Mouse (Mus musculus) stomach, postnatal 0 days (tissue): ENCODE data around the gene Fam160b1. TPM values are rescaled to one million over a fixed set of nuclear protein-coding genes. Genes with fewer than 3 reads are reported as not detected.

Source experiments
- ATAC-seq: fragments of 200-750 bp; cut with Nextera tagmentation; 2 replicates; pipeline ENCODE4 v1.8.0; 2017; ENCODE audit not compliant: low FRiP score, low TSS enrichment
- DNase-seq: peaks from one replicate; pipeline ENCODE4 v3.0.0-alpha.2; 2016; ENCODE audit warnings: low spot score
- H3K27ac ChIP-seq: fragments of 300-500 bp; sonication (generic); replicated peaks from 2 replicates; pipeline ENCODE4 v1.5.1; 2014; ENCODE audit warnings: mild to moderate bottlenecking, control low read depth
- H3K27me3 ChIP-seq: fragments of 300-500 bp; sonication (generic); 2 replicates; pipeline ENCODE4 v1.6.1; 2014; ENCODE audit warnings: low read length; ENCODE audit not compliant: control insufficient read depth, insufficient read depth
- H3K36me3 ChIP-seq: fragments of 300-500 bp; sonication (generic); 2 replicates; pipeline ENCODE4 v1.6.1; 2014; ENCODE audit warnings: low read length, mixed read lengths; ENCODE audit not compliant: control insufficient read depth, insufficient read depth
- H3K4me1 ChIP-seq: fragments of 300-500 bp; sonication (generic); replicated peaks from 2 replicates; pipeline ENCODE4 v1.6.1; 2014; ENCODE audit warnings: antibody characterized with exemption; ENCODE audit not compliant: control insufficient read depth, insufficient read depth
- H3K4me2 ChIP-seq: fragments of 300-500 bp; sonication (generic); replicated peaks from 2 replicates; pipeline ENCODE4 v1.6.1; 2014; ENCODE audit warnings: low read depth, mild to moderate bottlenecking, control low read depth, moderate library complexity
- H3K4me3 ChIP-seq: fragments of 300-500 bp; sonication (generic); 2 replicates; pipeline ENCODE4 v1.5.1; 2014; ENCODE audit warnings: low read depth, low read length, control low read depth
- H3K9ac ChIP-seq: fragments of 300-500 bp; sonication (generic); 2 replicates; pipeline ENCODE4 v1.6.1; 2014; ENCODE audit warnings: mild to moderate bottlenecking, low read length, control low read depth, mixed read lengths
- H3K9me3 ChIP-seq: fragments of 300-500 bp; sonication (generic); 2 replicates; pipeline ENCODE4 v1.6.1; 2016; ENCODE audit warnings: low read length; ENCODE audit not compliant: control insufficient read depth
- CTCF ChIP-seq: IDR thresholded peaks from 2 replicates; pipeline ENCODE4 v1.5.1; 2016; ENCODE audit warnings: antibody characterized with exemption, low read depth, mild to moderate bottlenecking, moderate library complexity
- EP300 ChIP-seq: optimal IDR thresholded peaks from 2 replicates; pipeline ENCODE3; 2016; ENCODE audit warnings: antibody characterized with exemption
- WGBS: fragments of 180-500 bp; shearing (Covaris S2); extraction: QIAGEN DNeasy Blood & Tissue Kit; methylation state at CpG from one replicate; pipeline ENCODE4 v1.1.7; 2014; 5-methylcytosine and 5-hydroxymethylcytosine counted together
- polyA plus RNA-seq: library from polyadenylated mRNA; unstranded; fragments of >200 nt; fragmentation: Nextera tagmentation; extraction: Ambion mirVana; gene quantifications from 2 replicates; pipeline ENCODE4 v1.2.1, GENCODE M21; 2015

Fam160b1 gene
- polyA plus RNA-seq, 1 experiment from 2014 or later, result 7.6 TPM

GRCm38 (mm10) chr19:57413918-57414317 is 53.4 kb downstream of the Fam160b1 start:
- TF ChIP-seq CTCF (peak; percentile 51), EP300 (no peak)
- no peak overlapping the region for H3K4me2 ChIP-seq
- H3K27me3 ChIP-seq, result no peaks in the 10 kb centered on the region
- H3K9me3 ChIP-seq, result no peaks in the 10 kb centered on the region
- H3K4me1 ChIP-seq, result no peaks in the 10 kb centered on the region
- H3K36me3 ChIP-seq, result no peaks in the 10 kb centered on the region
- H3K27ac ChIP-seq, result no peak overlapping the region
- WGBS, result 85% methylated on average over 6 of the region's 6 CpGs
- H3K4me3 ChIP-seq, result no peak overlapping the region
- DNase-seq (no peak), ATAC-seq (no peak)
- H3K9ac ChIP-seq, result no peak overlapping the region

GRCm38 (mm10) chr19:57415031-57415807 is 54.7 kb downstream of the Fam160b1 start:
- Histone ChIP-seq H3K9me3 (no peaks in the 10 kb centered on the region), H3K27ac (no peak overlapping the region), H3K4me3 (no peak overlapping the region), H3K36me3 (no peaks in the 10 kb centered on the region), H3K4me2 (no peak overlapping the region), H3K9ac (no peak overlapping the region), H3K27me3 (no peaks in the 10 kb centered on the region), H3K4me1 (no peaks in the 10 kb centered on the region)
- WGBS, result 69% methylated on average over 8 of the region's 8 CpGs
- ATAC-seq (no peak), DNase-seq (no peak)
- no peak for TF ChIP-seq EP300
- TF ChIP-seq CTCF, result no peak

DNA sequence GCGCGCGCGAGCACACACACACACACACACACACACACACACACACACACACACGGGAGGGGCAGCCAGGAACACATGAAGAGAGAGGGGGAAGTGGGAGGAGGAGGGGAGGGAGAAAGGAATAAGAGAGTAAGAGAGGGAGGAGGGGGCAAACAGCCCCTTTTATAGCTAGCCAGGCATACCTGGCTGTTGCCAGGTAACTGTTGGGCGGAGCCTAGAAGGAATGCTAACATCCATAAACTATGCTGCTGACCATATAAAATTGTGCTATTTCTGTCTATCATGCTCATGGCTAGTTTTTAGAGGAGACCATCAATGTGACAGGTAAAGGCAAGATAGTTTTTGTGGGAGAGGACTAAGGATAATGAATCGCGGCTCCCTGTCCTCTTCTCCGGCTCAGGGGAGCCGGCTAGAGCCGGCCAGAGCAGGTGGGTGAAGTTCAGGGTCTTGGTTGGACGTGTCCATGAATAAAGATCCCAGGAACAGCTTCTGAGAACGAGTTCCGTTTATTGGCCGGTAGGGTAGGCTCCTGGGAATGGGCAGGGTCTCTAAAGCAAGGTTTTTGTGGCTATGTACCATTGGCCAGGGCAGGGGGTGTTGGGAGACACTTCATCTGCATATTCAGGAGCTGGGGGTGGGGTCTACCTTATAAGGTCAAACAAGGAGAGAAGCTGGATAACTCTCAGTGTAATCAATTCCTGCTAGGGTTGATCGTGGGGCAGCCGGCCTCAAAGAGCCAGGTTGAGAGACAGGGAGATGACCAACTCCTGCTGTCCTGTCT is 57.5 kb downstream of the Fam160b1 start:
- Histone ChIP-seq H3K9me3 (no peaks in the 10 kb centered on the region), H3K4me1 (no peaks in the 10 kb centered on the region), H3K27ac (no peak overlapping the region), H3K36me3 (no peaks in the 10 kb centered on the region), H3K4me2 (no peak overlapping the region), H3K27me3 (no peaks in the 10 kb centered on the region), H3K4me3 (no peak overlapping the region), H3K9ac (no peak overlapping the region)
- 27% methylated on average over 17 of the region's 17 CpGs for WGBS
- DNase-seq (no peak), ATAC-seq (no peak)
- TF ChIP-seq CTCF, result no peak
- no peak for TF ChIP-seq EP300

- H3K27me3 ChIP-seq, result no peaks in the 10 kb centered on the region
- no peaks in the 10 kb centered on the region for H3K4me1 ChIP-seq
- no peak overlapping the region for H3K27ac ChIP-seq
- H3K36me3 ChIP-seq, result no peaks in the 10 kb centered on the region
- H3K9ac ChIP-seq, result no peak overlapping the region
- TF ChIP-seq EP300 (no peak), CTCF (no peak)
- DNase-seq, result no peak
- no peak overlapping the region for H3K4me2 ChIP-seq
- no peaks in the 10 kb centered on the region for H3K9me3 ChIP-seq
- WGBS, result 32% methylated on average over 3 of the region's 3 CpGs
- no peak for ATAC-seq
- no peak overlapping the region for H3K4me3 ChIP-seq
Observed at GRCm38 (mm10) chr19:57423402-57423801, 62.9 kb downstream of the Fam160b1 start.

DNA sequence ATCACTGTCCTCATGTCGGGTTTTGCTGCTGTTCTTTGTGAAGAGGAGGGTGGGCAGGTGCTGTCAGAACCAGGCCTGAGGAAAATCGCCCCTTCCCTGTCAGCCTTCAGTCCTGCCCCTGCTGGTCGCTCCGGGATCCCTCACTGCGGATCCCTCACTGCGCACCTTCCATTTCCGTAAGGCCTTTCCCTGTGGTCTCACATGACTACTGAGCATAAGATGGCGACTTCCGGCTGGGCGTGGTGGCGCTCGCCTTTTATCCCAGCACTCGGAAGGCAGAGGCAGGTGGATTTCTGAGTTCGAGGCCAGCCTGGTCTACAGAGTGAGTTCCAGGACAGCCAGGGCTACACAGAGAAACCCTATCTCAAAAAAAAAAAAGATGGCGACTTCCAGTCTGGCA is 64.8 kb downstream of the Fam160b1 start:
- H3K36me3 ChIP-seq, result no peaks in the 10 kb centered on the region
- no peak overlapping the region for H3K4me2 ChIP-seq
- TF ChIP-seq CTCF, result no peak
- TF ChIP-seq EP300, result no peak
- H3K9me3 ChIP-seq, result no peaks in the 10 kb centered on the region
- DNase-seq, result no peak
- no peaks in the 10 kb centered on the region for H3K4me1 ChIP-seq
- H3K9ac ChIP-seq, result no peak overlapping the region
- no peaks in the 10 kb centered on the region for H3K27me3 ChIP-seq
- no peak for ATAC-seq
- no peak overlapping the region for H3K27ac ChIP-seq
- WGBS, result 96% methylated on average over 15 of the region's 15 CpGs
- H3K4me3 ChIP-seq, result no peak overlapping the region

- H3K9ac ChIP-seq, result no peak overlapping the region
- no peak overlapping the region for H3K4me3 ChIP-seq
- TF ChIP-seq EP300, result no peak
- no peak for TF ChIP-seq CTCF
- no peaks in the 10 kb centered on the region for H3K9me3 ChIP-seq
- DNase-seq (no peak), ATAC-seq (no peak)
- H3K4me2 ChIP-seq, result no peak overlapping the region
- 89% methylated on average over 8 of the region's 8 CpGs for WGBS
- H3K27me3 ChIP-seq, result no peaks in the 10 kb centered on the region
- H3K27ac ChIP-seq, result no peak overlapping the region
- H3K36me3 ChIP-seq, result no peaks in the 10 kb centered on the region
- no peaks in the 10 kb centered on the region for H3K4me1 ChIP-seq
Observed at GRCm38 (mm10) chr19:57426841-57427240, 66.4 kb downstream of the Fam160b1 start.
